Mouse (Mus musculus) macrophage (primary cell): Measurements from ENCODE around the gene Klf6. TPM values are rescaled to one million over a fixed set of nuclear protein-coding genes. Genes with fewer than 3 reads are reported as not detected.

Source experiments
- H3K27ac ChIP-seq: fragments of 350-480 bp; formaldehyde crosslinking; 2 replicates; pipeline ENCODE4 v1.9.0; 2021
- H3K36me3 ChIP-seq: fragments of 350-480 bp; formaldehyde crosslinking; 2 replicates; pipeline ENCODE4 v1.9.0; 2021; ENCODE audit errors: inconsistent target
- H3K4me3 ChIP-seq: fragments of 350-480 bp; formaldehyde crosslinking; 2 replicates; pipeline ENCODE4 v1.9.0; 2021; ENCODE audit errors: inconsistent target
- H3K79me2 ChIP-seq: fragments of 350-480 bp; formaldehyde crosslinking; 2 replicates; pipeline ENCODE4 v1.9.0; 2021; ENCODE audit errors: inconsistent target
- WGBS: methylation state at CpG from one replicate; pipeline ENCODE4 v1.1.7; 2026; ENCODE audit warnings: inconsistent platforms; ENCODE audit not compliant: missing documents; 5-methylcytosine and 5-hydroxymethylcytosine counted together
- polyA plus RNA-seq: library from polyadenylated mRNA; stranded (reverse); fragments of 250-400 nt; gene quantifications from 3 replicates; pipeline ENCODE4 v1.2.4, GENCODE M21; 2018; ENCODE audit warnings: inconsistent platforms
- total RNA-seq, 78 experiments: library from RNA; depleted of rRNA; stranded (reverse); fragments of 250-400 nt; gene quantifications; 1 replicate in 9 of 78; 2 replicates in 24 of 78; 3 replicates in 43 of 78; 4 replicates in 2 of 78; pipeline ENCODE4 v1.2.4; 2018; ENCODE audit warnings: inconsistent platforms in 56 of 78

Gene Klf6
- total RNA-seq (2018; cell fraction: chromatin; rRNA removed): 1,000 to 10,000 TPM in 5 of 26 experiments, 100 to 1,000 TPM in 21; 214 to 1,575 (median 623) TPM
- total RNA-seq (2018; cell fraction: cytosol; rRNA removed): 1,000 to 10,000 TPM in 3 of 26 experiments, 100 to 1,000 TPM in 23; 179 to 1,130 (median 488) TPM
- total RNA-seq (2018; cell fraction: nucleus; rRNA removed): 1,000 to 10,000 TPM in 11 of 26 experiments, 100 to 1,000 TPM in 15; 236 to 1,693 (median 931) TPM
- polyA plus RNA-seq: 120 to 182 TPM (median 126 TPM) in 3 replicates

- under 1% methylated on average over 46 of the region's 60 CpGs for WGBS
- peak within 1 kb of the TSS; percentile 83 for H3K4me3 ChIP-seq
- peaks cover 6% of the 10 kb centered on the region; the same call in 1 of the 2 replicates for H3K36me3 ChIP-seq
- H3K27ac ChIP-seq: peak within 1 kb of the TSS; percentile 99
- H3K79me2 ChIP-seq: peaks cover 50% of the 10 kb centered on the region
These were observed at the start of gene Klf6 for GRCm38 (mm10) chr13:5861157-5862002. TSS of gene Klf6 (plus strand) at chr13:5861482.

GRCm38 (mm10) chr13:5813433-5813832 is 47.8 kb upstream of the Klf6 start:
- Histone ChIP-seq H3K36me3 (no peaks in the 10 kb centered on the region), H3K4me3 (no peak overlapping the region), H3K27ac (no peak overlapping the region), H3K79me2 (no peaks in the 10 kb centered on the region)
- 97% methylated on average over 9 of the region's 9 CpGs for WGBS

DNA sequence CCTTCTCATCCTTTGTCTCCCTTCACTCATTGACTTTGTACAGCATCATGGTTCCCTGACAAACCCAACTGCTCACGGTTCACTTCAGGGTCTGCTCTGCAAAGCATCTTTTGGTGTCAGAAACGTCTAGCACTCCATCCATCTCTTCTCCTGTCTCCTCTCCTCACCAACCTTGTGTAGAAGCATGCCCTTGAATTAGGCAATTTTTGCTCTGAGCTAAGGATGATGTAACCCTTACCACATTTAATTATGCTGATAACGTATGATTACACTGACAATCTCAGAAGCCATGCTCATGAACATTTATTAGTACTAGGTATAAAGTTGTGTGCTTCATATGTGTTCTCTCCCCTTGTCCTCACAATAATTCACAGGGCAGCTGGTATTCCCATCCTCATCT is 44.0 kb upstream of the Klf6 start:
- WGBS: 80% methylated on average over 3 of the region's 3 CpGs
- H3K4me3 ChIP-seq: no peak overlapping the region
- no peaks in the 10 kb centered on the region for H3K36me3 ChIP-seq

GRCm38 (mm10) chr13:5819173-5819572 is 42.1 kb upstream of the Klf6 start:
- H3K4me3 ChIP-seq: no peak overlapping the region
- H3K79me2 ChIP-seq: no peaks in the 10 kb centered on the region
- H3K27ac ChIP-seq: no peak overlapping the region
- no peaks in the 10 kb centered on the region for H3K36me3 ChIP-seq
- WGBS: 93% methylated on average over 3 of the region's 3 CpGs

More for the DNA sequence above, 44.0 kb upstream of the Klf6 start:
- no peak overlapping the region for H3K27ac ChIP-seq
- no peaks in the 10 kb centered on the region for H3K79me2 ChIP-seq

GRCm38 (mm10) chr13:5822586-5822985 is 38.7 kb upstream of the Klf6 start:
- Histone ChIP-seq H3K36me3 (no peaks in the 10 kb centered on the region), H3K4me3 (no peak overlapping the region), H3K79me2 (no peaks in the 10 kb centered on the region), H3K27ac (no peak overlapping the region)
- WGBS: 82% methylated on average over 11 of the region's 11 CpGs

- Histone ChIP-seq H3K36me3 (no peaks in the 10 kb centered on the region), H3K27ac (no peak overlapping the region), H3K4me3 (no peak overlapping the region), H3K79me2 (no peaks in the 10 kb centered on the region)
- WGBS: 88% methylated on average over 7 of the region's 7 CpGs
These were observed 38.1 kb upstream of the Klf6 start for GRCm38 (mm10) chr13:5823150-5823549.

- H3K27ac ChIP-seq: no peak overlapping the region
- no peaks in the 10 kb centered on the region for H3K36me3 ChIP-seq
- no peaks in the 10 kb centered on the region for H3K79me2 ChIP-seq
- no peak overlapping the region for H3K4me3 ChIP-seq
- WGBS: 76% methylated on average over 8 of the region's 8 CpGs
These were observed 37.0 kb upstream of the Klf6 start for GRCm38 (mm10) chr13:5824189-5824815.

DNA sequence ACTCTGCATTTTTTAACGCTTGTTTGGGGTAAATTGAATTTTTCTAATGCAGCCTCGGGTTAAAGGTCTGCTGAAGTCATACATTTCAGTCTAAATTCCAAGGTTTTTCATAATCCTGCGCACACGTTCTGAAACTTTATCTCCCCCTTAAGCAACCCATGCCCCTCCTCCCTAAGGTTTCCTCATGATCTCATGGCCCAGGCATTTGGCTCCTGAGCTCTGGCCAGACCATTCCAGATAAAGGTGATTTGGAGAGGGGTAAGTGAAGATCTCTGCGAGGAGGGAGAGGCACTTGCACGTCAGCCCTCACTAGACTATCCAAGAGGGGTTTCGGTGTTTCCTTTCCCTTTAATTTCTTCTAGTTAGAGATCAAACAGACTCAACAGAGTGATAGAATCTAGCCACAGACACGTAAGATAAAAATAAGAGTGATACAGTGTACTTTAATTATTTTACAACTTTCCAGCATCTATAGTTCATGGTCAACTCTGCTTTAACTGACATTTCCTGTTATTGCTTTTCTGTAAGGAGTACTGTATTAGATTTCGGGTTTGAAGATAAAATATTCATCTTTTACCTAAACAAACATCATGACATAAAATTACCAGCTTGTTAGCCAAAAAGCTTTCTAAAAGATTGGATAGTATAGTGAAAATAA is 35.0 kb upstream of the Klf6 start:
- 79% methylated on average over 9 of the region's 9 CpGs for WGBS
- Histone ChIP-seq H3K27ac (no peak overlapping the region), H3K36me3 (no peaks in the 10 kb centered on the region), H3K79me2 (no peaks in the 10 kb centered on the region), H3K4me3 (no peak overlapping the region)

- H3K36me3 ChIP-seq: no peaks in the 10 kb centered on the region
- H3K27ac ChIP-seq: no peak overlapping the region
- H3K79me2 ChIP-seq: no peaks in the 10 kb centered on the region
- 91% methylated on average over 7 of the region's 7 CpGs for WGBS
- no peak overlapping the region for H3K4me3 ChIP-seq
These were observed 29.3 kb upstream of the Klf6 start for GRCm38 (mm10) chr13:5831976-5832375.

DNA sequence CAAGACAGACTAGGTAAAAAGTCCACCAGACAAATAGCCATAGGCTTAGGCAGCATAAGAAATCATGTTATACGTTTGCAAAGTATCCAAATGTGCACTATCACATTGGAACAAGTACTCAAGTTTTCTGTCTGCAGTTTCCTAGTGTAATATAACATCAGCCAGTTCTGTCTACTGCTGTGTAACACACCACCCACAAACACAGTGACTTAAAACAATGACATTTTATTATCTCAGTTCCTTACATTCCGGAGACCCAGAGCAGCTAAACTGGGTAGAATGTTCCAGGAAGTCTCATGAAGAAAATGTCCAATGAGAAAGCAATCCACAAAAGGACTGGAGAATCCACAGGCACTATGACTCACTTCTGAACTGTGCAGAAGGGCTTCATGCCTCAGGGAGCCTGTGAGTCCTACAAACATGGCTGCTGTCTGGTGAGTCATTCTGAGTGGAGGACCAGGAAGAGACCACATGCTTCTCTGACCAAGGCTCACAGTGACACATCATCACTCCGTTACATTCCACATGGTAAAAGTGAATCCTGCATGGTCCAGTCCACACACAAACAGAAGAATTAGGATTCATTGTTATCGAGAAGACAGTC is 24.0 kb upstream of the Klf6 start:
- Histone ChIP-seq H3K4me3 (no peak overlapping the region), H3K79me2 (no peaks in the 10 kb centered on the region), H3K27ac (peak overlapping the region; percentile 38), H3K36me3 (no peaks in the 10 kb centered on the region)
- 79% methylated on average over 4 of the region's 4 CpGs for WGBS

GRCm38 (mm10) chr13:5841418-5841817 is 19.9 kb upstream of the Klf6 start:
- no peak overlapping the region for H3K4me3 ChIP-seq
- no peaks in the 10 kb centered on the region for H3K79me2 ChIP-seq
- no peaks in the 10 kb centered on the region for H3K36me3 ChIP-seq
- no peak overlapping the region for H3K27ac ChIP-seq
- whole genome bisulfite sequencing: 93% methylated on average over 6 of the region's 6 CpGs

GRCm38 (mm10) chr13:5842911-5843310 is 18.4 kb upstream of the Klf6 start:
- Histone ChIP-seq H3K27ac (no peak overlapping the region), H3K36me3 (no peaks in the 10 kb centered on the region), H3K4me3 (no peak overlapping the region), H3K79me2 (no peaks in the 10 kb centered on the region)
- WGBS: 47% methylated on average over 5 of the region's 5 CpGs

DNA sequence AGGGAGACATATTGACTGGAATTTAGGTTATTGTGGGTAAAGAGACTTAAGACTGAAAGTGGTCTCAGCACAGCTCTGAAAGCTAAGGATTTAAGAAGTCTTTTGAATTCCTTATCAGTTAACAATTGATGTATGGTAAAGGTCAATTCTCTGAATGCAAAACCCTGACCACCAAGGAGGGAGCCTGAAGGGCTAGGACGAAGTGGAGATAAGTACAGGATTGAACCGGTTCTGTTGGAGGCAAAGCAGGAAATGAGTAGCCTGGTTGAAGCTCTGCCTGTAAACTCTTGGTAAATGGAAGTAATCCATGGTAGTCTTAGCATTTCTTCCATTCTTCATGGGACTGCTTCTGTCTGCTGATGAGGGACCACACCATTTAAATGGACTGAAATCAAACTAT is 17.5 kb upstream of the Klf6 start:
- Histone ChIP-seq H3K27ac (no peak overlapping the region), H3K4me3 (no peak overlapping the region)
- WGBS: 82% methylated on average over 2 of the region's 2 CpGs

GRCm38 (mm10) chr13:5844338-5844737 is 16.9 kb upstream of the Klf6 start:
- Histone ChIP-seq H3K79me2 (no peaks in the 10 kb centered on the region), H3K4me3 (no peak overlapping the region), H3K27ac (peak overlapping the region; percentile 99), H3K36me3 (no peaks in the 10 kb centered on the region)
- WGBS: 89% methylated on average over 4 of the region's 5 CpGs

More for the DNA sequence above, 17.5 kb upstream of the Klf6 start:
- no peaks in the 10 kb centered on the region for H3K79me2 ChIP-seq
- H3K36me3 ChIP-seq: no peaks in the 10 kb centered on the region
